Mouse (Mus musculus) kidney, postnatal 0 days (tissue): ENCODE results near the gene Dop1a. TPM values are rescaled to one million over a fixed set of nuclear protein-coding genes. Genes with fewer than 3 reads are reported as not detected.
"Not testable (repeated sequence)": the region's sequence is repeated elsewhere in the genome, so short reads cannot be mapped to it uniquely, and the experiment has no call there.

Experiments
- ATAC-seq: fragments of 200-750 bp; cut with Nextera tagmentation; replicated peaks from 2 replicates; pipeline ENCODE4 v1.8.0; 2017; ENCODE audit warnings: low read depth, moderate number of reproducible peaks, moderate TSS enrichment, moderate library complexity; ENCODE audit not compliant: low FRiP score
- DNase-seq: peaks from one replicate; pipeline ENCODE4 v3.0.0-alpha.2; 2016; ENCODE audit warnings: low spot score
- H3K27ac ChIP-seq: fragments of 300-500 bp; sonication (generic); 2 replicates; pipeline ENCODE4 v1.5.1; 2014; ENCODE audit warnings: mild to moderate bottlenecking
- H3K27me3 ChIP-seq: fragments of 300-500 bp; sonication (generic); 2 replicates; pipeline ENCODE4 v1.6.1; 2014; ENCODE audit warnings: low read length, mixed read lengths; ENCODE audit not compliant: insufficient read depth
- H3K36me3 ChIP-seq: fragments of 300-500 bp; sonication (generic); 2 replicates; pipeline ENCODE4 v1.6.1; 2014; ENCODE audit warnings: low read length, mixed read lengths; ENCODE audit not compliant: insufficient read depth
- H3K4me1 ChIP-seq: fragments of 300-500 bp; sonication (generic); replicated peaks from 2 replicates; pipeline ENCODE4 v1.6.1; 2014; ENCODE audit warnings: antibody characterized with exemption, low read length, mixed read lengths; ENCODE audit not compliant: insufficient read depth
- H3K4me2 ChIP-seq: fragments of 300-500 bp; sonication (generic); 2 replicates; pipeline ENCODE4 v1.6.1; 2014; ENCODE audit warnings: mild to moderate bottlenecking, low read length, moderate library complexity, mixed read lengths
- H3K4me3 ChIP-seq: fragments of 300-500 bp; sonication (generic); replicated peaks from 2 replicates; pipeline ENCODE4 v1.5.1; 2014; ENCODE audit warnings: low read depth, low read length
- H3K9ac ChIP-seq: fragments of 300-500 bp; sonication (generic); 2 replicates; pipeline ENCODE4 v1.6.1; 2014; ENCODE audit warnings: low read depth, low read length
- H3K9me3 ChIP-seq: fragments of 300-500 bp; sonication (generic); replicated peaks from 2 replicates; pipeline ENCODE4 v1.6.1; 2016; ENCODE audit warnings: low read length, inconsistent platforms, mixed read lengths
- CTCF ChIP-seq: IDR thresholded peaks from 2 replicates; pipeline ENCODE4 v1.5.1; 2016; ENCODE audit warnings: antibody characterized with exemption, low read depth, mild to moderate bottlenecking, moderate library complexity
- WGBS: fragments of 180-500 bp; shearing (Covaris S2); extraction: QIAGEN DNeasy Blood & Tissue Kit; methylation state at CpG from one replicate; pipeline ENCODE4 v1.1.7; 2014; 5-methylcytosine and 5-hydroxymethylcytosine counted together
- polyA plus RNA-seq: library from polyadenylated mRNA; unstranded; fragments of >200 nt; fragmentation: Nextera tagmentation; extraction: Ambion mirVana; gene quantifications from 2 replicates; pipeline ENCODE4 v1.2.1, GENCODE M21; 2015

Dop1a gene
- polyA plus RNA-seq, 1 experiment from 2014 or later = 7.5 TPM

- ATAC-seq (peak; percentile 33; the same call in 1 of the 2 replicates), DNase-seq (peak; percentile 81)
- no peaks in the 10 kb centered on the region for H3K27me3 ChIP-seq
- no peaks in the 10 kb centered on the region for H3K4me1 ChIP-seq
- H3K4me2 ChIP-seq = no peak overlapping the region
- 55% methylated on average over 3 of the region's 3 CpGs for WGBS
- H3K4me3 ChIP-seq = no peak overlapping the region
- TF ChIP-seq CTCF = peak; percentile 89
- H3K36me3 ChIP-seq = no peaks in the 10 kb centered on the region
- no peaks in the 10 kb centered on the region for H3K9me3 ChIP-seq
- no peak overlapping the region for H3K27ac ChIP-seq
- H3K9ac ChIP-seq = no peak overlapping the region
Measured at GRCm38 (mm10) chr9:86583740-86584139, 116.8 kb downstream of the Dop1a start.

DNA sequence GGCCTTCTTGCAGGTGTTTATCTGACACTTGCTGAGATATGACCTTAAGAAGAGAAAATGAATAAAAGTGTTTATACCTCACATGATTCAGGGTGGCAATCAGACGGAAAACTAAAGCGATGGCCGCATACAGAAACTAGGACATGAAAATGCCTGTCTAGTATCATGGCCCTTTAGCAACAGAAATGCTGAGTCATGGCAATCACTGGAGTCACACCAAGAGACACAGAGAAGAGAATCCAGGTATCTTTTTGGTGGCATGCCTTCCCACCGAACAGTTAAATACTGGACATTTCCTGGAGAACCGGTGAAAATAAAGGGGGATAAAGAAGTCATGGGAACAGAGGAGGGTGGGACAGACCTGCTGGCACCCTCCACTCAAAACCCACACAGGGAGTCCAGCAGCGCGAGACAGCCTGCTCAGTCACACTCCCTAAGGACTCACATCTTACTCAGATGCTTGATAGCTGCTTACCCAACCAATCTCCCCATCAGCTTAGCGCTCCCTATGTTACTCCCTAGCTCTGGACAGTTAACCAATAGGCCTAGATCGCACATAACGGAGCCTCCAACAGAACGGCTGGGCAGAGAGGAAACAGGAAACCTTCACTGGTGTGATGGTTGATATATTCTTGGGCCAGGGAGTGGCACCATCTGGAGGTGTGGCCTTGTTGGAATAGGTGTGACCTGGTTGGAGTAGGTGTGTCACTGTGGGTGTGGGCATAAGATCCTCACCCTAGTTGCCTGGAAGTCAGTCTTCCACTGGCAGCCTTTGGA is 120.3 kb downstream of the Dop1a start:
- DNase-seq = no peak
- H3K36me3 ChIP-seq = no peaks in the 10 kb centered on the region
- no peak overlapping the region for H3K4me3 ChIP-seq
- H3K27me3 ChIP-seq = no peaks in the 10 kb centered on the region
- H3K4me1 ChIP-seq = no peaks in the 10 kb centered on the region
- WGBS = 87% methylated on average over 11 of the region's 11 CpGs
- no peak overlapping the region for H3K27ac ChIP-seq
- no peak for ATAC-seq
- no peaks in the 10 kb centered on the region for H3K9me3 ChIP-seq
- no peak for TF ChIP-seq CTCF
- H3K9ac ChIP-seq = no peak overlapping the region
- H3K4me2 ChIP-seq = no peak overlapping the region

GRCm38 (mm10) chr9:86592676-86593668 is 126.0 kb downstream of the Dop1a start:
- DNase-seq = peak; percentile 78

DNA sequence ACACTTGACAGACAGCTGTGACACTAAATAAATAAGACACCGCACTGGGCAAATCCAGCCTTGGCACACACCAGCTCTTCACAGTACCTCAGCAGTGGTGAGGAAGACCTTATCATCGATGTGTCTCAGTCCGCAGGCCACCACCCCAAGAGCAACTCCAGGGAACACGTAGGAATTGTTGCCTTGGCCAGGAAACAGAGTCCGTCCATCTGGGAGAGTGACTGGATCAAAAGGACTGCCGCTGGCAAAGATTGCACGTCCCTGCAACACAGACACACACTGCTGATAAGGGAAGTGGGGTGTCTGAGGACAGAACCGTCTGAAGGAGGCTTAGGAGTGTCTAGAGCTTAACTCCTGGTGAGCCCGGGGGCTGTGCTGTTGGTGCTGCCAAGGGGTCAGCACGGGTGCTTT is 127.4 kb downstream of the Dop1a start:
- not testable (repeated sequence) for H3K9me3 ChIP-seq, H3K9ac ChIP-seq, H3K27ac ChIP-seq, H3K4me3 ChIP-seq, H3K4me2 ChIP-seq, H3K27me3 ChIP-seq, DNase-seq, ATAC-seq, H3K4me1 ChIP-seq, H3K36me3 ChIP-seq
- 66% methylated on average over 9 of the region's 10 CpGs for WGBS

More at GRCm38 (mm10) chr9:86592676-86593668, 126.0 kb downstream of the Dop1a start:
- peak; percentile 87 for TF ChIP-seq CTCF
- no peaks in the 10 kb centered on the region for H3K9me3 ChIP-seq
- no peak overlapping the region for H3K4me3 ChIP-seq
- ATAC-seq = no peak
- 81% methylated on average over 19 of the region's 19 CpGs for WGBS
- no peaks in the 10 kb centered on the region for H3K4me1 ChIP-seq
- H3K4me2 ChIP-seq = no peak overlapping the region
- H3K27ac ChIP-seq = no peak overlapping the region
- H3K9ac ChIP-seq = no peak overlapping the region
- H3K36me3 ChIP-seq = no peaks in the 10 kb centered on the region
- no peaks in the 10 kb centered on the region for H3K27me3 ChIP-seq

- not testable (repeated sequence) for H3K27me3 ChIP-seq
Measured at GRCm38 (mm10) chr9:86596983-86597382, 130.0 kb downstream of the Dop1a start.

GRCm38 (mm10) chr9:86599723-86600303 is 132.9 kb downstream of the Dop1a start:
- no peaks in the 10 kb centered on the region for H3K36me3 ChIP-seq
- no peak overlapping the region for H3K9ac ChIP-seq
- no peaks in the 10 kb centered on the region for H3K9me3 ChIP-seq
- H3K4me3 ChIP-seq = no peak overlapping the region
- WGBS = 61% methylated on average over 8 of the region's 8 CpGs
- no peak overlapping the region for H3K27ac ChIP-seq
- no peak for ATAC-seq
- no peak for DNase-seq
- H3K27me3 ChIP-seq = no peaks in the 10 kb centered on the region
- no peak for TF ChIP-seq CTCF
- H3K4me1 ChIP-seq = no peaks in the 10 kb centered on the region
- no peak overlapping the region for H3K4me2 ChIP-seq

More at GRCm38 (mm10) chr9:86596983-86597382, 130.0 kb downstream of the Dop1a start:
- not testable (repeated sequence) for H3K9ac ChIP-seq, ATAC-seq, H3K36me3 ChIP-seq, H3K4me1 ChIP-seq, H3K4me2 ChIP-seq, DNase-seq, H3K9me3 ChIP-seq, H3K27ac ChIP-seq, H3K4me3 ChIP-seq

Other genes with a start within 250 kb of the Dop1a start
- 8.2 and 9.3 TPM in 2 replicates for gene Ube2cbp, start 2.2 kb upstream of the Dop1a start, polyA plus RNA-seq
- 32.6 and 35.7 TPM in 2 replicates for gene Pgm3, start 104.7 kb downstream of the Dop1a start, polyA plus RNA-seq
- gene Rwdd2a, start 104.8 kb downstream of the Dop1a start, polyA plus RNA-seq = 5.4 and 6.2 TPM in 2 replicates
- 21.7 and 24.4 TPM in 2 replicates for gene Me1, start 228.8 kb downstream of the Dop1a start, polyA plus RNA-seq